Mouse (Mus musculus) CH12.LX (cell line): Measurements from ENCODE around the gene Rexo2. TPM values are rescaled to one million over a fixed set of nuclear protein-coding genes. Genes with fewer than 3 reads are reported as not detected.
A peak's percentile ranks its signal among the peaks of the same experiment; 100 is the strongest.

Experiments used
- DNase-seq: peaks from one replicate; pipeline ENCODE4 v3.0.0-alpha.2; 2013; ENCODE audit errors: extremely low read depth
- H3K27ac ChIP-seq: 2 replicates; pipeline ENCODE4 v1.5.1; 2012; ENCODE audit warnings: low read depth, mild to moderate bottlenecking, control low read depth, moderate library complexity; ENCODE audit not compliant: insufficient read depth
- H3K27me3 ChIP-seq: replicated peaks from 2 replicates; pipeline ENCODE3; 2012; ENCODE audit warnings: inconsistent platforms
- H3K36me3 ChIP-seq, 2 experiments: replicated peaks in 1 of 2; 2 replicates each; pipeline versions ENCODE3 to v1.6.1; 2012; ENCODE audit warnings: inconsistent platforms in 1 of 2, low read length in 1 of 2, mild to moderate bottlenecking in 1 of 2, mixed read lengths in 1 of 2, moderate library complexity in 1 of 2; ENCODE audit not compliant: control insufficient read depth in 1 of 2, insufficient read depth in 1 of 2
- H3K4me1 ChIP-seq, 2 experiments: 2 replicates each; pipeline ENCODE4 v1.6.1; 2012; ENCODE audit warnings: inconsistent platforms in 1 of 2, moderate library complexity in 1 of 2; ENCODE audit not compliant: insufficient read depth in 2 of 2, control insufficient read depth in 1 of 2
- H3K4me2 ChIP-seq: 2 replicates; pipeline ENCODE4 v1.6.1; 2012; ENCODE audit warnings: low read depth, mild to moderate bottlenecking, control low read depth; ENCODE audit not compliant: poor library complexity, insufficient read depth, severe bottlenecking
- H3K4me3 ChIP-seq, 3 experiments: fragments of 150-350 bp in 1 of 3; sonication (generic) in 1 of 3; replicated peaks in 1 of 3; 2 replicates each; pipeline versions ENCODE3 to v1.5.1; 2011 to 2012; ENCODE audit warnings: low read depth in 2 of 3, low read length in 2 of 3, mild to moderate bottlenecking in 2 of 3, moderate library complexity in 2 of 3, control low read depth in 1 of 3, improper control_type of control experiment in 1 of 3, inconsistent platforms in 1 of 3, mixed read lengths in 1 of 3; ENCODE audit not compliant: poor library complexity in 1 of 3
- H3K79me2 ChIP-seq: replicated peaks from 2 replicates; pipeline ENCODE4 v1.6.1; 2012; ENCODE audit warnings: mild to moderate bottlenecking, moderate library complexity; ENCODE audit not compliant: control insufficient read depth, poor library complexity, insufficient read depth, severe bottlenecking; ENCODE audit errors: extremely low read depth
- H3K9ac ChIP-seq: 2 replicates; pipeline ENCODE4 v1.6.1; 2012; ENCODE audit warnings: low read depth, mild to moderate bottlenecking, control low read depth, moderate library complexity; ENCODE audit not compliant: insufficient read depth
- H3K9me3 ChIP-seq: replicated peaks from 2 replicates; pipeline ENCODE3; 2012; ENCODE audit warnings: low read length, inconsistent platforms, mixed read lengths
- BHLHE40 ChIP-seq: IDR thresholded peaks from 2 replicates; pipeline ENCODE4 v1.6.1; 2011; ENCODE audit warnings: mild to moderate bottlenecking, low read depth, low read length, improper control_type of control experiment
- CHD1 ChIP-seq: IDR thresholded peaks from 2 replicates; pipeline ENCODE4 v1.6.1; 2012; ENCODE audit warnings: low read depth, low read length, improper control_type of control experiment, inconsistent platforms
- CHD2 ChIP-seq: IDR thresholded peaks from 2 replicates; pipeline ENCODE4 v1.6.1; 2011; ENCODE audit warnings: low read length, improper control_type of control experiment
- E2F4 ChIP-seq: IDR thresholded peaks from 2 replicates; pipeline ENCODE4 v1.6.1; 2011; ENCODE audit warnings: low read depth, low read length, improper control_type of control experiment; ENCODE audit not compliant: insufficient replicate concordance
- EP300 ChIP-seq: IDR thresholded peaks from 2 replicates; pipeline ENCODE4 v1.6.1; 2011; ENCODE audit warnings: low read length, improper control_type of control experiment
- ETS1 ChIP-seq: conservative IDR thresholded peaks from 2 replicates; pipeline ENCODE4 v1.6.1; 2012; ENCODE audit warnings: low read depth, mild to moderate bottlenecking, inconsistent platforms, low read length, improper control_type of control experiment, moderate library complexity
- GABPA ChIP-seq: IDR thresholded peaks from 2 replicates; pipeline ENCODE4 v1.6.1; 2012; ENCODE audit warnings: low read depth, low read length, improper control_type of control experiment, inconsistent platforms; ENCODE audit not compliant: insufficient replicate concordance
- IRF4 ChIP-seq: IDR thresholded peaks from 2 replicates; pipeline ENCODE4 v1.6.1; 2014; ENCODE audit warnings: low read depth, mild to moderate bottlenecking, inconsistent platforms, low read length, improper control_type of control experiment
- JUN ChIP-seq: IDR thresholded peaks from 2 replicates; pipeline ENCODE4 v1.6.1; 2011; ENCODE audit warnings: low read depth, mild to moderate bottlenecking, low read length, improper control_type of control experiment, moderate library complexity; ENCODE audit not compliant: insufficient read depth
- JUND ChIP-seq: conservative IDR thresholded peaks from 2 replicates; pipeline ENCODE4 v1.6.1; 2011; ENCODE audit warnings: low read depth, low read length, improper control_type of control experiment
- KAT2A ChIP-seq: IDR thresholded peaks from 2 replicates; pipeline ENCODE4 v1.6.1; 2012; ENCODE audit warnings: low read length, improper control_type of control experiment, inconsistent platforms; ENCODE audit not compliant: insufficient replicate concordance
- MAFK ChIP-seq: IDR thresholded peaks from 2 replicates; pipeline ENCODE4 v1.6.1; 2011; ENCODE audit warnings: low read length, improper control_type of control experiment; ENCODE audit not compliant: insufficient replicate concordance
- MAX ChIP-seq: IDR thresholded peaks from 2 replicates; pipeline ENCODE4 v1.6.1; 2011; ENCODE audit warnings: low read length, improper control_type of control experiment
- MEF2A ChIP-seq: IDR thresholded peaks from 2 replicates; pipeline ENCODE4 v1.6.1; 2014; ENCODE audit warnings: low read depth, mild to moderate bottlenecking, inconsistent platforms, low read length, improper control_type of control experiment, borderline replicate concordance
- MXI1 ChIP-seq: IDR thresholded peaks from 2 replicates; pipeline ENCODE4 v1.6.1; 2011; ENCODE audit warnings: mild to moderate bottlenecking, low read depth, low read length, improper control_type of control experiment
- MYC ChIP-seq: IDR thresholded peaks from 2 replicates; pipeline ENCODE4 v1.6.1; 2011; ENCODE audit warnings: low read depth, mild to moderate bottlenecking, improper control_type of control experiment, low read length
- NRF1 ChIP-seq: IDR thresholded peaks from 2 replicates; pipeline ENCODE4 v1.6.1; 2014; ENCODE audit warnings: low read depth, mild to moderate bottlenecking, inconsistent platforms, low read length, improper control_type of control experiment, moderate library complexity
- PAX5 ChIP-seq: IDR thresholded peaks from 2 replicates; pipeline ENCODE4 v1.6.1; 2012; ENCODE audit warnings: low read length, inconsistent platforms, mixed read lengths
- POLR2A ChIP-seq: IDR thresholded peaks from 2 replicates; pipeline ENCODE4 v1.6.1; 2011; ENCODE audit warnings: low read depth, mild to moderate bottlenecking, improper control_type of control experiment, low read length
- POLR2AphosphoS2 ChIP-seq: IDR thresholded peaks from 2 replicates; pipeline ENCODE4 v1.6.1; 2011; ENCODE audit warnings: low read depth, low read length, improper control_type of control experiment
- RCOR1 ChIP-seq: conservative IDR thresholded peaks from 2 replicates; pipeline ENCODE4 v1.6.1; 2012; ENCODE audit warnings: low read depth, mild to moderate bottlenecking, inconsistent platforms, low read length, improper control_type of control experiment
- SIN3A ChIP-seq: IDR thresholded peaks from 2 replicates; pipeline ENCODE4 v1.6.1; 2012; ENCODE audit warnings: low read length, improper control_type of control experiment, inconsistent platforms
- SMC3 ChIP-seq: IDR thresholded peaks from 2 replicates; pipeline ENCODE4 v1.6.1; 2011; ENCODE audit warnings: low read depth, low read length, improper control_type of control experiment
- TBP ChIP-seq: conservative IDR thresholded peaks from 2 replicates; pipeline ENCODE4 v1.6.1; 2011; ENCODE audit warnings: low read depth, low read length, improper control_type of control experiment
- TCF12 ChIP-seq: IDR thresholded peaks from 2 replicates; pipeline ENCODE4 v1.6.1; 2014; ENCODE audit warnings: low read depth, mild to moderate bottlenecking, inconsistent platforms, low read length, improper control_type of control experiment
- UBTF ChIP-seq: IDR thresholded peaks from 2 replicates; pipeline ENCODE4 v1.6.1; 2012; ENCODE audit warnings: low read depth, mild to moderate bottlenecking, inconsistent platforms, low read length, improper control_type of control experiment, moderate library complexity
- USF1 ChIP-seq: IDR thresholded peaks from 2 replicates; pipeline ENCODE4 v1.6.1; 2014; ENCODE audit warnings: low read depth, mild to moderate bottlenecking, inconsistent platforms, low read length, improper control_type of control experiment
- ZC3H11A ChIP-seq: IDR thresholded peaks from 2 replicates; pipeline ENCODE4 v1.6.1; 2012; ENCODE audit warnings: low read depth, mild to moderate bottlenecking, inconsistent platforms, low read length, improper control_type of control experiment
- ZMIZ1 ChIP-seq: IDR thresholded peaks from 2 replicates; pipeline ENCODE4 v1.6.1; 2012; ENCODE audit warnings: low read depth, mild to moderate bottlenecking, inconsistent platforms, low read length, improper control_type of control experiment
- ZNF384 ChIP-seq: IDR thresholded peaks from 2 replicates; pipeline ENCODE4 v1.6.1; 2012; ENCODE audit warnings: low read depth, low read length, improper control_type of control experiment, inconsistent platforms
- dilution Hi-C: fragments of 300-500 bp; cut with MboI; formaldehyde crosslinking; loops from 2 replicates; pipeline ENCODE4 v1.14.3; 2020; ENCODE audit warnings: low sequenced_read_pairs; ENCODE audit not compliant: extremely low pct_unique_long_range_greater_than_20kb, extremely low pct_ligation_motif_present
- in situ Hi-C: fragments of 300-500 bp; cut with MboI; formaldehyde crosslinking; loops from 3 replicates; pipeline ENCODE4 v1.14.3; 2019; ENCODE audit warnings: low sequenced_read_pairs, low pct_ligation_motif_present, low pct_unique_long_range_greater_than_20kb, mixed read lengths
- polyA plus RNA-seq: library from polyadenylated mRNA; unstranded; fragments of >175 nt; gene quantifications from 2 replicates; pipeline ENCODE4 v1.2.1, GENCODE M21; 2012; ENCODE audit warnings: low read depth; ENCODE audit not compliant: insufficient read length
- total RNA-seq, 2 experiments: library from RNA; depleted of rRNA; stranded (reverse); fragments of 300-350 nt in 1 of 2; fragments of >200 nt in 1 of 2; gene quantifications; 2 replicates each; pipeline ENCODE4 v1.2.3; 2012 to 2014

Gene Rexo2
- total and polyA plus RNA-seq, 3 experiments: 108 to 296 (median 120) TPM

GRCm38 (mm10) chr9:48420437-48420836, 60.0 kb downstream of the Rexo2 start:
- Histone ChIP-seq H3K4me1 (peaks cover 14 to 52% of the 10 kb centered on the region in 2 experiments), H3K36me3 (peaks cover 7 to 28% of the 10 kb centered on the region in 2 experiments), H3K27me3 (no peaks in the 10 kb centered on the region), H3K4me2 (peak overlapping the region; percentile 43), H3K4me3 (peak overlapping the region; percentile 63 to 77 (median 69)), H3K79me2 (peaks cover 20% of the 10 kb centered on the region), H3K9me3 (no peaks in the 10 kb centered on the region), H3K27ac (peak overlapping the region; percentile 88), H3K9ac (peak overlapping the region; percentile 79)
- DNase-seq: peak; percentile 85
- dilution Hi-C loops: no loop called here
- in situ Hi-C loops: no loop called here
- 0 out of 2 replicates have a peak, but pooled peaks have one; percentile 28 for TF ChIP-seq JUND
- no peak for TF ChIP-seq ZNF384
- peak; percentile 65 for TF ChIP-seq MEF2A
- no peak for TF ChIP-seq CHD2
- TF ChIP-seq POLR2A: peak; percentile 68
- peak; percentile 84 for TF ChIP-seq TCF12
- TF ChIP-seq CHD1: no peak
- TF ChIP-seq MYC: peak; percentile 90
- 0 out of 2 replicates have a peak, but pooled peaks have one; percentile 21 for TF ChIP-seq KAT2A
- TF ChIP-seq TBP: peak; percentile 91
- TF ChIP-seq IRF4: peak; percentile 63
- TF ChIP-seq EP300: peak; percentile 81
- TF ChIP-seq MAX: peak; percentile 83
- TF ChIP-seq UBTF: no peak
- TF ChIP-seq PAX5: no peak
- peak; percentile 75 for TF ChIP-seq MAFK
- peak; percentile 90 for TF ChIP-seq SIN3A
- 0 out of 2 replicates have a peak, but pooled peaks have one; percentile 52 for TF ChIP-seq ZMIZ1
- TF ChIP-seq ETS1: peak; percentile 69
- peak; percentile 19; the same call in 1 of the 2 replicates for TF ChIP-seq MXI1
- TF ChIP-seq ZC3H11A: no peak
- TF ChIP-seq BHLHE40: peak; percentile 91
- TF ChIP-seq SMC3: no peak

GRCm38 (mm10) chr9:48418829-48419228, 61.6 kb downstream of the Rexo2 start:
- Histone ChIP-seq H3K4me2 (peak overlapping the region; percentile 83), H3K9ac (peak overlapping the region; percentile 51; the same call in 1 of the 2 replicates), H3K27me3 (no peaks in the 10 kb centered on the region), H3K4me3 (peak overlapping the region; percentile 63 to 77 (median 74)), H3K9me3 (no peaks in the 10 kb centered on the region), H3K4me1 (peaks cover 15 to 56% of the 10 kb centered on the region in 2 experiments), H3K79me2 (peaks cover 31% of the 10 kb centered on the region), H3K27ac (peak overlapping the region; percentile 94), H3K36me3 (peaks cover 8 to 29% of the 10 kb centered on the region in 2 experiments)
- DNase-seq: no peak
- in situ Hi-C loops (no loop called here), dilution Hi-C loops (no loop called here)
- TF ChIP-seq SMC3: no peak
- TF ChIP-seq JUND: no peak
- no peak for TF ChIP-seq EP300
- no peak for TF ChIP-seq JUN
- TF ChIP-seq MEF2A: peak; percentile 10; the same call in 1 of the 2 replicates
- TF ChIP-seq TCF12: no peak
- no peak for TF ChIP-seq NRF1
- no peak for TF ChIP-seq MAX
- no peak for TF ChIP-seq BHLHE40
- TF ChIP-seq E2F4: no peak
- no peak; the same call in 1 of the 2 replicates for TF ChIP-seq SIN3A
- TF ChIP-seq UBTF: no peak
- no peak for TF ChIP-seq GABPA
- no peak for TF ChIP-seq USF1
- TF ChIP-seq POLR2AphosphoS2: no peak
- 0 out of 2 replicates have a peak, but pooled peaks have one; percentile 47 for TF ChIP-seq ZMIZ1
- TF ChIP-seq IRF4: peak; percentile 21; the same call in 1 of the 2 replicates
- TF ChIP-seq MYC: 0 out of 2 replicates have a peak, but pooled peaks have one; percentile 49
- TF ChIP-seq RCOR1: no peak
- TF ChIP-seq CHD2: peak; percentile 64
- peak; percentile 75 for TF ChIP-seq MXI1
- no peak for TF ChIP-seq ZC3H11A
- TF ChIP-seq POLR2A: no peak
